Mouse (Mus musculus): ENCODE measurements around the gene Lrrc17. TPM values are rescaled to one million over a fixed set of nuclear protein-coding genes. Genes with fewer than 3 reads are reported as not detected.

Gene Lrrc17
- polyA plus RNA-seq, 1 experiment from 2014 or later, result 1.6 TPM

- Histone ChIP-seq H3K4me2 (no peak overlapping the region), H3K9me3 (replicated peaks) (no peaks in the 10 kb centered on the region), H3K9ac (no peak overlapping the region), H3K4me3 (no peak overlapping the region), H3K4me1 (no peaks in the 10 kb centered on the region), H3K36me3 (no peaks in the 10 kb centered on the region), H3K27me3 (replicated peaks) (0 out of 2 replicates have a peak, but pooled peaks cover 3% of the 10 kb centered on the region), H3K27ac (no peak overlapping the region)
- ATAC-seq, result no peak
Observed at GRCm38 (mm10) chr5:21545227-21545626, 1.9 kb downstream of the Lrrc17 start.

GRCm38 (mm10) chr5:21545786-21546185 lies 2.4 kb downstream of the Lrrc17 start:
- no peaks in the 10 kb centered on the region for H3K36me3 ChIP-seq
- H3K27me3 ChIP-seq (replicated peaks), result 0 out of 2 replicates have a peak, but pooled peaks cover 3% of the 10 kb centered on the region
- no peak for ATAC-seq
- H3K4me1 ChIP-seq, result no peaks in the 10 kb centered on the region
- no peak overlapping the region for H3K27ac ChIP-seq
- no peak overlapping the region for H3K9ac ChIP-seq
- H3K9me3 ChIP-seq (replicated peaks), result no peaks in the 10 kb centered on the region
- WGBS (ENCODE audit: insufficient replicate concordance), result 76% methylated on average over 4 of the region's 4 CpGs
- no peak overlapping the region for H3K4me2 ChIP-seq
- no peak overlapping the region for H3K4me3 ChIP-seq

- Histone ChIP-seq H3K27ac (no peak overlapping the region), H3K4me1 (no peaks in the 10 kb centered on the region), H3K9me3 (replicated peaks) (no peaks in the 10 kb centered on the region), H3K9ac (no peak overlapping the region), H3K36me3 (no peaks in the 10 kb centered on the region), H3K4me2 (no peak overlapping the region), H3K4me3 (no peak overlapping the region), H3K27me3 (replicated peaks) (0 out of 2 replicates have a peak, but pooled peaks cover 3% of the 10 kb centered on the region)
- WGBS (ENCODE audit: insufficient replicate concordance), result 60% methylated on average over 8 of the region's 8 CpGs
- ATAC-seq, result no peak
Observed at GRCm38 (mm10) chr5:21547005-21547404, 3.6 kb downstream of the Lrrc17 start.

- no peaks in the 10 kb centered on the region for H3K4me1 ChIP-seq
- H3K4me3 ChIP-seq, result no peak overlapping the region
- ATAC-seq, result no peak
- WGBS (ENCODE audit: insufficient replicate concordance), result 64% methylated on average over 4 of the region's 4 CpGs
- no peaks in the 10 kb centered on the region for H3K36me3 ChIP-seq
- H3K9ac ChIP-seq, result no peak overlapping the region
- H3K9me3 ChIP-seq (replicated peaks), result no peaks in the 10 kb centered on the region
- H3K27ac ChIP-seq, result no peak overlapping the region
- H3K27me3 ChIP-seq (replicated peaks), result no peaks in the 10 kb centered on the region
- H3K4me2 ChIP-seq, result no peak overlapping the region
Observed at GRCm38 (mm10) chr5:21553685-21554084, 10.3 kb downstream of the Lrrc17 start.

GRCm38 (mm10) chr5:21554732-21555131 lies 11.4 kb downstream of the Lrrc17 start:
- no peak overlapping the region for H3K27ac ChIP-seq
- H3K27me3 ChIP-seq (replicated peaks), result no peaks in the 10 kb centered on the region
- H3K4me2 ChIP-seq, result no peak overlapping the region
- H3K36me3 ChIP-seq, result no peaks in the 10 kb centered on the region
- WGBS (ENCODE audit: insufficient replicate concordance), result 42% methylated on average over 1 of the region's 1 CpGs
- no peak overlapping the region for H3K4me3 ChIP-seq
- H3K9me3 ChIP-seq (replicated peaks), result no peaks in the 10 kb centered on the region
- no peak for ATAC-seq
- H3K9ac ChIP-seq, result no peak overlapping the region
- H3K4me1 ChIP-seq, result no peaks in the 10 kb centered on the region

GRCm38 (mm10) chr5:21556502-21556901 lies 13.1 kb downstream of the Lrrc17 start:
- no peak for ATAC-seq
- Histone ChIP-seq H3K9me3 (replicated peaks) (no peaks in the 10 kb centered on the region), H3K4me1 (no peaks in the 10 kb centered on the region), H3K4me2 (no peak overlapping the region), H3K27ac (no peak overlapping the region), H3K9ac (no peak overlapping the region), H3K27me3 (replicated peaks) (0 out of 2 replicates have a peak, but pooled peaks cover 4% of the 10 kb centered on the region), H3K4me3 (no peak overlapping the region), H3K36me3 (no peaks in the 10 kb centered on the region)
- WGBS (ENCODE audit: insufficient replicate concordance), result 73% methylated on average over 3 of the region's 3 CpGs

- no peak for ATAC-seq
- Histone ChIP-seq H3K4me1 (peaks cover 3% of the 10 kb centered on the region; the same call in 1 of the 2 replicates), H3K9me3 (replicated peaks) (no peaks in the 10 kb centered on the region), H3K4me2 (no peak overlapping the region), H3K36me3 (no peaks in the 10 kb centered on the region), H3K27ac (no peak overlapping the region), H3K27me3 (replicated peaks) (0 out of 2 replicates have a peak, but pooled peaks cover 4% of the 10 kb centered on the region), H3K4me3 (no peak overlapping the region), H3K9ac (no peak overlapping the region)
- WGBS (ENCODE audit: insufficient replicate concordance), result 64% methylated on average over 2 of the region's 2 CpGs
Observed at GRCm38 (mm10) chr5:21563936-21564335, 20.6 kb downstream of the Lrrc17 start.

GRCm38 (mm10) chr5:21565392-21566065 lies 22.2 kb downstream of the Lrrc17 start:
- H3K27ac ChIP-seq, result no peak overlapping the region
- WGBS (ENCODE audit: insufficient replicate concordance), result 77% methylated on average over 9 of the region's 9 CpGs
- ATAC-seq, result no peak
- H3K4me3 ChIP-seq, result no peak overlapping the region
- no peaks in the 10 kb centered on the region for H3K9me3 ChIP-seq (replicated peaks)
- H3K9ac ChIP-seq, result no peak overlapping the region
- H3K36me3 ChIP-seq, result no peaks in the 10 kb centered on the region
- H3K4me2 ChIP-seq, result no peak overlapping the region
- H3K27me3 ChIP-seq (replicated peaks), result 0 out of 2 replicates have a peak, but pooled peaks cover 4% of the 10 kb centered on the region
- peaks cover 8% of the 10 kb centered on the region; the same call in 1 of the 2 replicates for H3K4me1 ChIP-seq

GRCm38 (mm10) chr5:21567784-21568183 lies 24.4 kb downstream of the Lrrc17 start:
- Histone ChIP-seq H3K9me3 (replicated peaks) (no peaks in the 10 kb centered on the region), H3K4me2 (no peak overlapping the region), H3K27ac (no peak overlapping the region), H3K36me3 (no peaks in the 10 kb centered on the region), H3K9ac (no peak overlapping the region), H3K4me1 (peaks cover 13% of the 10 kb centered on the region), H3K4me3 (no peak overlapping the region), H3K27me3 (replicated peaks) (no peaks in the 10 kb centered on the region)
- no peak for ATAC-seq
- WGBS (ENCODE audit: insufficient replicate concordance), result 47% methylated on average over 1 of the region's 1 CpGs

GRCm38 (mm10) chr5:21572764-21573416 lies 29.5 kb downstream of the Lrrc17 start:
- H3K27me3 ChIP-seq (replicated peaks), result no peaks in the 10 kb centered on the region
- H3K27ac ChIP-seq, result no peak overlapping the region
- H3K4me3 ChIP-seq, result no peak overlapping the region
- 60% methylated on average over 3 of the region's 3 CpGs for WGBS (ENCODE audit: insufficient replicate concordance)
- peaks cover 24% of the 10 kb centered on the region for H3K4me1 ChIP-seq
- no peak overlapping the region for H3K4me2 ChIP-seq
- no peaks in the 10 kb centered on the region for H3K36me3 ChIP-seq
- H3K9ac ChIP-seq, result no peak overlapping the region
- no peaks in the 10 kb centered on the region for H3K9me3 ChIP-seq (replicated peaks)
- ATAC-seq, result no peak

GRCm38 (mm10) chr5:21574386-21575209 lies 31.2 kb downstream of the Lrrc17 start:
- WGBS (ENCODE audit: insufficient replicate concordance), result 56% methylated on average over 21 of the region's 21 CpGs
- H3K9me3 ChIP-seq (replicated peaks), result no peaks in the 10 kb centered on the region
- peaks cover 22% of the 10 kb centered on the region for H3K4me1 ChIP-seq
- no peak overlapping the region for H3K4me3 ChIP-seq
- ATAC-seq, result peak; percentile 93
- H3K36me3 ChIP-seq, result no peaks in the 10 kb centered on the region
- no peaks in the 10 kb centered on the region for H3K27me3 ChIP-seq (replicated peaks)
- H3K9ac ChIP-seq, result no peak overlapping the region
- H3K4me2 ChIP-seq, result peak overlapping the region; percentile 28
- peak overlapping the region; percentile 66; the same call in 1 of the 2 replicates for H3K27ac ChIP-seq

- Histone ChIP-seq H3K9me3 (replicated peaks) (no peaks in the 10 kb centered on the region), H3K27ac (peak overlapping the region; percentile 66; the same call in 1 of the 2 replicates), H3K4me2 (peak overlapping the region; percentile 28), H3K4me3 (no peak overlapping the region), H3K9ac (no peak overlapping the region), H3K4me1 (peaks cover 19% of the 10 kb centered on the region), H3K36me3 (no peaks in the 10 kb centered on the region), H3K27me3 (replicated peaks) (no peaks in the 10 kb centered on the region)
- peak; percentile 22; the same call in 1 of the 2 replicates for ATAC-seq
- WGBS (ENCODE audit: insufficient replicate concordance), result 82% methylated on average over 13 of the region's 13 CpGs
Observed at GRCm38 (mm10) chr5:21575210-21575550, 31.8 kb downstream of the Lrrc17 start.

All from liver, embryonic 12.5 days (tissue).